Mouse (Mus musculus) forebrain, postnatal 0 days (tissue): ENCODE results near the gene Tlr12. TPM values are rescaled to one million over a fixed set of nuclear protein-coding genes. Genes with fewer than 3 reads are reported as not detected.
"Not testable (repeated sequence)": the region's sequence is repeated elsewhere in the genome, so short reads cannot be mapped to it uniquely, and the experiment has no call there.

Source experiments
- ATAC-seq: fragments of 200-750 bp; cut with Nextera tagmentation; 2 replicates; pipeline ENCODE4 v1.8.0; 2017; ENCODE audit warnings: mild to moderate bottlenecking, moderate library complexity
- DNase-seq: peaks from one replicate; pipeline ENCODE4 v3.0.0-alpha.2; 2015
- H3K27ac ChIP-seq: fragments of 300-500 bp; sonication (generic); 2 replicates; pipeline ENCODE4 v1.5.1; 2014; ENCODE audit warnings: low read depth, mild to moderate bottlenecking, antibody characterized with exemption, low read length, moderate library complexity, mixed read lengths
- H3K27me3 ChIP-seq: fragments of 300-500 bp; sonication (generic); 2 replicates; pipeline ENCODE4 v1.6.1; 2014; ENCODE audit warnings: mild to moderate bottlenecking, low read length, mixed read lengths; ENCODE audit not compliant: insufficient read depth
- H3K36me3 ChIP-seq: fragments of 300-500 bp; sonication (generic); 2 replicates; pipeline ENCODE4 v1.6.1; 2014; ENCODE audit warnings: mild to moderate bottlenecking, moderate library complexity; ENCODE audit not compliant: insufficient read depth
- H3K4me1 ChIP-seq: fragments of 300-500 bp; sonication (generic); 2 replicates; pipeline ENCODE4 v1.6.1; 2014; ENCODE audit warnings: antibody characterized with exemption; ENCODE audit not compliant: insufficient read depth
- H3K4me2 ChIP-seq: fragments of 300-500 bp; sonication (generic); 2 replicates; pipeline ENCODE4 v1.6.1; 2014; ENCODE audit warnings: low read depth, mild to moderate bottlenecking, moderate library complexity
- H3K4me3 ChIP-seq: fragments of 300-500 bp; sonication (generic); 2 replicates; pipeline ENCODE4 v1.5.1; 2014; ENCODE audit warnings: low read depth, low read length, mixed read lengths
- H3K9ac ChIP-seq: fragments of 300-500 bp; sonication (generic); 2 replicates; pipeline ENCODE4 v1.6.1; 2014; ENCODE audit warnings: mild to moderate bottlenecking
- H3K9me3 ChIP-seq: fragments of 300-500 bp; sonication (generic); 2 replicates; pipeline ENCODE4 v1.6.1; 2016; ENCODE audit warnings: low read length
- CTCF ChIP-seq: sonication (generic); IDR thresholded peaks from 2 replicates; pipeline ENCODE4 v1.5.1; 2016; ENCODE audit warnings: antibody characterized with exemption, control low read depth, low read depth
- WGBS: fragments of 180-500 bp; shearing (Covaris S2); extraction: QIAGEN DNeasy Blood & Tissue Kit; methylation state at CpG from one replicate; pipeline ENCODE4 v1.1.7; 2014; 5-methylcytosine and 5-hydroxymethylcytosine counted together
- polyA plus RNA-seq: library from polyadenylated mRNA; unstranded; fragments of >200 nt; fragmentation: Nextera tagmentation; extraction: Ambion mirVana; gene quantifications from 2 replicates; pipeline ENCODE4 v1.2.1, GENCODE M21; 2015
- total RNA-seq: library from RNA; depleted of rRNA; stranded (reverse); fragments of >200 nt; gene quantifications from 2 replicates; pipeline ENCODE4 v1.2.3, GENCODE M21; 2014

Gene Tlr12
- total and polyA plus RNA-seq, 2 experiments from 2014 or later, result 1.3 to 1.6 TPM

DNA sequence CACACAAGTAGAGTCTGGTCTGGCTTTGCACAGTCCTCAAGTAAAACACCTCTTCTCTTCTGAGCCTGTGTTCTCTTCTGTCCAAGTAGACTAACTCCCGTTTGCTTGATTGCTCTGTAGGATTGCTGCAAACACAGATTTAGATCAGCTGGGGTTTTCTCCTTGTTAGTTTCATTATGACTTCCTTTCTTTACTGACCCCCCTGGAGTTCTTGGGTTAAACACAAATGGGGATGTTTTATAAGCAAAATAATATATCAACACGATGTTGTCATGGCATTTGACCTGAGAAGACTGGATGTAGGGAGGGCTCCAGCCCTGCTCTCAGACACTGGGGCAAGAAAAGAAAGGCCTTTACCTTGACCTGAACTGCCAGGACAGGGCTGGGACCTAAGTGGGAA lies 544 bp upstream of the Tlr12 start:
- TF ChIP-seq CTCF, result no peak
- Histone ChIP-seq H3K36me3 (no peaks in the 10 kb centered on the region), H3K9me3 (no peaks in the 10 kb centered on the region), H3K4me2 (no peak overlapping the region), H3K4me3 (no peak overlapping the region), H3K27ac (no peak overlapping the region), H3K9ac (no peak overlapping the region), H3K4me1 (no peaks in the 10 kb centered on the region), H3K27me3 (no peaks in the 10 kb centered on the region)
- DNase-seq, result no peak
- no peak for ATAC-seq
- WGBS, result 43% methylated on average over 2 of the region's 2 CpGs

DNA sequence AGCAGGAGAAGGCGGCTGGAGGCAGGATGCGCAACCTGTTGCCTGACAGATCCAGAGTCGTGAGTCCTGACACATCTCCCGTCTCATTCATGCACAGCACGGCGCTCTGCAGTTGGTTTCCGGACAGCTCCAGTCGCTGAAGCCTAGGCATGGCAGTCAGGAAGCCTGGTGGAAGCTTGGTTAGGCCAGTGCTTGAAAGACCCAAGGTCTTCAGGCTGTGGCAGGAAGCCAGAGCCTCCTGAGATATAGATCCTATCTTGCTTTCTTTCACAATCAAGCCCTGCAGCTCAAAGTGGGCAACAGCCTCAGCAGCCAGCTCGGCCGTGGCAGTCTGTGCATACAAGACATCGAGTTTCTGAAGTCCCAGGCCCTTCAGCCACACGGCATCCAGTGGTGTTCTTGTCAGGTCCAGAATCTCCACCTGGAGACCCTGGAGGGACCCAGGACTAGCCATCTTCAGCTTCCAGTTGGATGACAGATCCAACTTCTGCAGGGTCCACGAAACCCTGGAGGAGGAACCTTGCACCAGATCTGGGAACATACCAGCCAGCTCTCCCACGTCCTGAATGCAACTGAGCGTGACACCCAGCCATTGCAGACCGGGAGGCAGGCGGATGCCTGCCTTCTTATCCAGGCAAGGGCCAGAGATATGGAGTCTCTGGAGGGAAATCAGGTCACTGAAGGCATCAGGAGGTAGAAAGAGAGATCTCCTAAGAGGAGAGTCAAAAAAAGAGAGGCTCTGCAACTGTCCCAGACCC lies 877 bp downstream of the Tlr12 start:
- Histone ChIP-seq H3K4me2 (no peak overlapping the region), H3K27me3 (no peaks in the 10 kb centered on the region), H3K9ac (no peak overlapping the region), H3K4me3 (no peak overlapping the region), H3K36me3 (no peaks in the 10 kb centered on the region), H3K9me3 (no peaks in the 10 kb centered on the region), H3K4me1 (no peaks in the 10 kb centered on the region), H3K27ac (no peak overlapping the region)
- 79% methylated on average over 17 of the region's 17 CpGs for WGBS
- no peak for TF ChIP-seq CTCF
- ATAC-seq (no peak), DNase-seq (no peak)

- DNase-seq (no peak), ATAC-seq (no peak)
- no peak overlapping the region for H3K4me3 ChIP-seq
- no peak overlapping the region for H3K4me2 ChIP-seq
- no peaks in the 10 kb centered on the region for H3K9me3 ChIP-seq
- WGBS, result 92% methylated on average over 14 of the region's 14 CpGs
- H3K27ac ChIP-seq, result no peak overlapping the region
- H3K9ac ChIP-seq, result no peak overlapping the region
- no peak for TF ChIP-seq CTCF
- no peaks in the 10 kb centered on the region for H3K27me3 ChIP-seq
- H3K36me3 ChIP-seq, result no peaks in the 10 kb centered on the region
- H3K4me1 ChIP-seq, result no peaks in the 10 kb centered on the region
Measured at GRCm38 (mm10) chr4:128615761-128616160, 2.7 kb downstream of the Tlr12 start.

DNA sequence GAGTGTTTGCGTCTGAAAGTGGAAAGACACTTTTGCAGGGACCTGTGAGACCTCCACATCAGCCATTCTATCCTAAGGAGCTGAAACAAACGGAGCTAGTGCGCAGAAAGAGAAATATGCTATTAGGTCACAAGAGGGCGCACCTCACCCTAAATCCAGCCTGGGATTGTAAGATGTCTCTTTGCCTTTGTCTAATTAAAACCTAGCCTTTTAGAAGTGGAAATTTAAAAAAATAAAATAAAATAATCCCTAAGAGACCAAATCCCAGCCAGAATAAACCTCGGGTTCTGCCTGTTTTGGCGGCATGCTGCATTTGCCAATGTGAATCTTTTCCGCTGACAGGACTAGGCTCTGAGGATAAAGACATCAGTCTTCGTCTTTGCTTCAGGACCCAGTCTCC lies 5.1 kb downstream of the Tlr12 start:
- Histone ChIP-seq H3K36me3 (no peaks in the 10 kb centered on the region), H3K4me3 (no peak overlapping the region), H3K9me3 (no peaks in the 10 kb centered on the region), H3K4me1 (peaks cover 8% of the 10 kb centered on the region), H3K9ac (no peak overlapping the region), H3K27ac (peak overlapping the region; percentile 54; the same call in 1 of the 2 replicates), H3K4me2 (no peak overlapping the region), H3K27me3 (no peaks in the 10 kb centered on the region)
- DNase-seq (peak; percentile 91), ATAC-seq (no peak)
- TF ChIP-seq CTCF, result peak; percentile 88
- 14% methylated on average over 8 of the region's 8 CpGs for WGBS

- H3K4me2 ChIP-seq, H3K9me3 ChIP-seq, H3K27me3 ChIP-seq, H3K36me3 ChIP-seq, H3K27ac ChIP-seq, H3K4me1 ChIP-seq, ATAC-seq, H3K9ac ChIP-seq, DNase-seq, H3K4me3 ChIP-seq: not testable (repeated sequence)
- 84% methylated on average over 3 of the region's 3 CpGs for WGBS
Measured at GRCm38 (mm10) chr4:128611726-128612125, 6.7 kb downstream of the Tlr12 start.

DNA sequence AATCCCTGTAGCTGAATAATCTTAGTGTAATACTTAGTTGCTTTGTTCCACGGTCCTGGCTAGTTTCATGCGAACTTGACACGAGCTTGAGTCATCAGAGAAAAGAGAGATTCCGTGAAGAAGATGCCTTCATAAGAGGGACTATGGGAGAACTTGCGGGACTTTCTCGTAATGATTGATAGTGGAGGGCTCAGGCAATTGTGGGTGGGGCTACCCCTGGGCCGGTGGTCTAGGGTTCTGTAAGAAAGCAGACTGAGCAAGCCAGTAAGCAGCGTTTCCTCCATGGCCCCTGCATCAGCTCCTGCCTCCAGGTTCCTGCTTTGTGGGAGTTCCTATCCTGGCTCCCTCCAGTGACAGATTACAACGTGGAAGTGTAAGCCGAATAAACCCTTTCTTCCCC lies 7.7 kb downstream of the Tlr12 start:
- Histone ChIP-seq H3K27ac (no peak overlapping the region), H3K4me1 (peaks cover 8% of the 10 kb centered on the region), H3K27me3 (no peaks in the 10 kb centered on the region), H3K4me2 (peak overlapping the region; percentile 76), H3K4me3 (peak overlapping the region; percentile 53; the same call in 1 of the 2 replicates), H3K36me3 (no peaks in the 10 kb centered on the region), H3K9ac (no peak overlapping the region), H3K9me3 (no peaks in the 10 kb centered on the region)
- peak; percentile 5 for DNase-seq
- ATAC-seq, result no peak
- TF ChIP-seq CTCF, result no peak
- WGBS, result 26% methylated on average over 10 of the region's 10 CpGs

GRCm38 (mm10) chr4:128609925-128610402 lies 8.5 kb downstream of the Tlr12 start, which contains the start of gene Zscan20:
Gene Zscan20 (minus strand): TSS chr4:128610098.
- DNase-seq (peak; percentile 98), ATAC-seq (peak; percentile 98)
- Histone ChIP-seq H3K36me3 (no peaks in the 10 kb centered on the region), H3K27me3 (no peaks in the 10 kb centered on the region), H3K27ac (peak within 1 kb of the TSS; percentile 36; the same call in 1 of the 2 replicates), H3K4me1 (peaks cover 8% of the 10 kb centered on the region), H3K9me3 (no peaks in the 10 kb centered on the region), H3K9ac (peak within 1 kb of the TSS; percentile 64), H3K4me2 (peak within 1 kb of the TSS; percentile 76), H3K4me3 (peak within 1 kb of the TSS; percentile 53)
- TF ChIP-seq CTCF, result peak; percentile 45; the same call in 1 of the 2 replicates
- WGBS, result under 1% methylated on average over 24 of the region's 24 CpGs
